Mouse (Mus musculus) hindbrain, embryonic 13.5 days (tissue): ENCODE data around the gene Hoxd4. TPM values are rescaled to one million over a fixed set of nuclear protein-coding genes. Genes with fewer than 3 reads are reported as not detected.

Experiments used
- ATAC-seq: fragments of 200-750 bp; cut with Nextera tagmentation; 2 replicates; pipeline ENCODE4 v1.8.0; 2017; ENCODE audit warnings: moderate TSS enrichment; ENCODE audit not compliant: low FRiP score
- H3K27ac ChIP-seq: fragments of 300-500 bp; sonication (generic); 2 replicates; pipeline ENCODE4 v1.5.1; 2015; ENCODE audit warnings: inconsistent platforms, mild to moderate bottlenecking, moderate library complexity
- H3K27me3 ChIP-seq: fragments of 300-500 bp; sonication (generic); 2 replicates; pipeline ENCODE4 v1.6.1; 2015; ENCODE audit warnings: mild to moderate bottlenecking, inconsistent platforms
- H3K36me3 ChIP-seq: fragments of 300-500 bp; sonication (generic); 2 replicates; pipeline ENCODE4 v1.6.1; 2015; ENCODE audit warnings: mild to moderate bottlenecking, inconsistent platforms
- H3K4me1 ChIP-seq: fragments of 300-500 bp; sonication (generic); replicated peaks from 2 replicates; pipeline ENCODE4 v1.6.1; 2015; ENCODE audit warnings: inconsistent platforms
- H3K4me2 ChIP-seq: fragments of 300-500 bp; sonication (generic); 2 replicates; pipeline ENCODE4 v1.6.1; 2015; ENCODE audit warnings: inconsistent platforms, mild to moderate bottlenecking, moderate library complexity
- H3K4me3 ChIP-seq: fragments of 300-500 bp; sonication (generic); 2 replicates; pipeline ENCODE4 v1.5.1; 2015; ENCODE audit warnings: mild to moderate bottlenecking, inconsistent platforms
- H3K9ac ChIP-seq: fragments of 300-500 bp; sonication (generic); 2 replicates; pipeline ENCODE4 v1.6.1; 2015; ENCODE audit warnings: mild to moderate bottlenecking, inconsistent platforms
- H3K9me3 ChIP-seq: fragments of 300-500 bp; sonication (generic); 2 replicates; pipeline ENCODE4 v1.6.1; 2016; ENCODE audit warnings: inconsistent platforms
- WGBS: fragments of 180-500 bp; shearing (Covaris S2); methylation state at CpG from one replicate; pipeline ENCODE4 v1.1.7; 2015; 5-methylcytosine and 5-hydroxymethylcytosine counted together
- polyA plus RNA-seq: library from polyadenylated mRNA; unstranded; fragments of >200 nt; fragmentation: Nextera tagmentation; extraction: Ambion mirVana; gene quantifications from 2 replicates; pipeline ENCODE4 v1.2.1, GENCODE M21; 2015

The Hoxd4 gene
- polyA plus RNA-seq, 1 experiment from 2014 or later, result 4.2 TPM

GRCm38 (mm10) chr2:74731799-74732512 lies 20.2 kb downstream of the Hoxd4 start:
- peak overlapping the region; percentile 99 for H3K27ac ChIP-seq

DNA sequence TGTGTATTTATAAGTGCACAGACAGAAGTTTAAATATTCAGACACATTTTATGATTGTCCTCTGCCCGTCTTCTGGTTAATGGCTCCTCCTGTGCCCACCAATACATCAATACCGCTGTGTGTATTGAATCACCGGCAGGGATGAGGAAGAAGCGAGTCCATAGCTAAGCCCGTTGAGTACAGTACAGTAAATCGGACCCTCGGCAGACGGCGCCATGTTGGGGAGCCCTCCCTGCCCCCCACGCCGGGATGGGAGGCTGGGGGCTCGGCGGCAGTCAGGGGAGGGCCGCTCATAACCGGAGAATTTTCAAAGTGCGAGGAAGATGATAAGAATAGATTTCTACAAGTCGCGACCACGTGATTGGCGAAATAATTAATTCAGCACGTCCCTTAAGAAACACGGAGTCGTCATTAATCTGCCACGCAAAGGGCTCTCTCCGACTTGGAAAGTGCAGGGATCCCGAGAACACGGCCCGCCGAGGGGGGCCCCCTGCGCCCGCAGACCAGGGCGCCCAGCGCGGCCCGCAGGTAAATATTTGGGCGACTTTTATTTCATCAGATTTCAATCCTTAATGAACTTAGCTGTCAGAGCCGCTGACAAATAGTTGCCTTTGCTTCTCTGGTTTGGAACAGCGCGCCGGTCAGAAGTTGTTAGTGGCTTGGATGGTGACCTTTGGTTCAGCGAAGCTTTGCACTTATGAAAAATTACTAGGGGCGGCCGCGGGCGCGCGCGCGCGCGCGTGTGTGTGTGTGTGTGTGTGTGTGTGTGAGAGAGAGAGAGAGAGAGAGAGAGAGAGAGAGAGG lies 21.0 kb downstream of the Hoxd4 start:
- Histone ChIP-seq H3K36me3 (no peaks in the 10 kb centered on the region), H3K27me3 (peaks cover 77% of the 10 kb centered on the region), H3K4me1 (peaks cover 30% of the 10 kb centered on the region), H3K27ac (peak overlapping the region; percentile 99), H3K9ac (peak overlapping the region; percentile 96), H3K4me3 (peak overlapping the region; percentile 51), H3K4me2 (peak overlapping the region; percentile 83), H3K9me3 (no peaks in the 10 kb centered on the region)
- ATAC-seq, result no peak
- under 1% methylated on average over 52 of the region's 52 CpGs for WGBS

More at GRCm38 (mm10) chr2:74731799-74732512, 20.2 kb downstream of the Hoxd4 start:
- WGBS, result 2% methylated on average over 9 of the region's 9 CpGs
- no peak for ATAC-seq
- Histone ChIP-seq H3K4me1 (peaks cover 37% of the 10 kb centered on the region), H3K4me2 (peak overlapping the region; percentile 83), H3K36me3 (no peaks in the 10 kb centered on the region), H3K27me3 (peaks cover 78% of the 10 kb centered on the region), H3K9ac (peak overlapping the region; percentile 96), H3K4me3 (peak overlapping the region; percentile 51), H3K9me3 (no peaks in the 10 kb centered on the region)

DNA sequence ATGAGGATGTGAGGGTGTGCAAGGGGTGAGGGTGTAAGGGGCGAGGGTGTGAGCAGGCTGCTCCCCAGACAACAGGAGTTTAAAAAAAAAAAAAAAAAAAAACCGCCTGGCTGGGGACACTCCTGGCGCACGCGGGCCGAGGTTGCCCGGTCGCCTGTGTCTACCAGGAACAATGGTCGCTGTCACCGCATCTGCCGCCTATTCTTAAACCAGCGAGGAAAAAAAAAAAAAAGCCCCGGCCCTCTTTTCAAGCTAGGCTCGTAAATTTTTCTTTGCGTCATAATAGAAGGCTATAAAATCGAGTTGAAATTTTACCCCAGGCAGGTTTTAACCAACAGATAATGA lies 21.6 kb downstream of the Hoxd4 start:
- peaks cover 77% of the 10 kb centered on the region for H3K27me3 ChIP-seq
- WGBS, result 0% methylated on average over 16 of the region's 16 CpGs
- peak overlapping the region; percentile 96 for H3K9ac ChIP-seq
- no peaks in the 10 kb centered on the region for H3K36me3 ChIP-seq
- no peaks in the 10 kb centered on the region for H3K9me3 ChIP-seq
- peak overlapping the region; percentile 51 for H3K4me3 ChIP-seq
- peaks cover 27% of the 10 kb centered on the region for H3K4me1 ChIP-seq
- peak overlapping the region; percentile 83 for H3K4me2 ChIP-seq
- ATAC-seq, result no peak
- peak overlapping the region; percentile 99 for H3K27ac ChIP-seq

- Histone ChIP-seq H3K36me3 (no peaks in the 10 kb centered on the region), H3K27me3 (peaks cover 77% of the 10 kb centered on the region), H3K9me3 (no peaks in the 10 kb centered on the region), H3K4me2 (peak overlapping the region; percentile 83), H3K9ac (peak overlapping the region; percentile 96), H3K4me3 (peak overlapping the region; percentile 51), H3K4me1 (peaks cover 24% of the 10 kb centered on the region), H3K27ac (peak overlapping the region; percentile 99)
- ATAC-seq, result no peak
- WGBS, result 0% methylated on average over 6 of the region's 6 CpGs
Measured at GRCm38 (mm10) chr2:74733765-74734164, 22.0 kb downstream of the Hoxd4 start.

DNA sequence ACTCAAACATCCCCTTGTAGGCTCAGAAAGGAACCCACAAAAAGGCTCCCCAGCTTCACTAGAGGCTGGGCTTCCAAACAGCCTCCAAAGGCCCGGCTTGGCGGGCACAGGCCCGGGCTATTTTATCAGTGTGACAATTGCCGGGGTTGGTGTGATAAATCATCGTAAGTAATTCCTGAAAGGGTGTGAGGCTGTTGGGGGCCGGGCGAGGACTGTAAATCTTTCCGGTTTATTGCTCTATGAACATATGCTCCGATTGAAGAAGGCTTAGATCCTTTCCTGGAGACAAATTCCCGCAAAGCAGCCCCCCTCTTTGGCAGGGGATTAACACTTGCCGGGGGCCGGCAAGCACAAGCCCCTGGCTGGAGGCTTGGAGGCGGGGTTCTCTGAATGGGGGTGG lies 22.7 kb downstream of the Hoxd4 start:
- peak overlapping the region; percentile 51 for H3K4me3 ChIP-seq

GRCm38 (mm10) chr2:74734996-74735811 lies 23.5 kb downstream of the Hoxd4 start:
- Histone ChIP-seq H3K4me3 (peak overlapping the region; percentile 51), H3K9me3 (no peaks in the 10 kb centered on the region), H3K4me2 (peak overlapping the region; percentile 83), H3K4me1 (peaks cover 31% of the 10 kb centered on the region), H3K9ac (peak overlapping the region; percentile 96), H3K36me3 (0 out of 2 replicates have a peak, but pooled peaks cover 2% of the 10 kb centered on the region), H3K27ac (peak overlapping the region; percentile 99), H3K27me3 (peaks cover 79% of the 10 kb centered on the region)
- WGBS, result 2% methylated on average over 27 of the region's 27 CpGs
- ATAC-seq, result no peak

More for the DNA sequence above, 22.7 kb downstream of the Hoxd4 start:
- H3K27ac ChIP-seq, result peak overlapping the region; percentile 99
- peaks cover 24% of the 10 kb centered on the region for H3K4me1 ChIP-seq
- H3K27me3 ChIP-seq, result peaks cover 77% of the 10 kb centered on the region
- no peaks in the 10 kb centered on the region for H3K9me3 ChIP-seq
- WGBS, result 1% methylated on average over 13 of the region's 13 CpGs
- H3K36me3 ChIP-seq, result no peaks in the 10 kb centered on the region
- peak overlapping the region; percentile 96 for H3K9ac ChIP-seq
- peak overlapping the region; percentile 83 for H3K4me2 ChIP-seq
- ATAC-seq, result no peak

- Histone ChIP-seq H3K36me3 (0 out of 2 replicates have a peak, but pooled peaks cover 3% of the 10 kb centered on the region), H3K27ac (peak overlapping the region; percentile 99), H3K4me2 (peak overlapping the region; percentile 83), H3K4me3 (peak overlapping the region; percentile 51), H3K4me1 (peaks cover 35% of the 10 kb centered on the region), H3K27me3 (peaks cover 78% of the 10 kb centered on the region), H3K9me3 (no peaks in the 10 kb centered on the region), H3K9ac (peak overlapping the region; percentile 96)
- peak; percentile 22; the same call in 1 of the 2 replicates for ATAC-seq
- WGBS, result under 1% methylated on average over 42 of the region's 42 CpGs
Measured at GRCm38 (mm10) chr2:74735851-74736687, 24.3 kb downstream of the Hoxd4 start.

GRCm38 (mm10) chr2:74736688-74737577 lies 25.2 kb downstream of the Hoxd4 start:
- Histone ChIP-seq H3K4me3 (peak overlapping the region; percentile 51), H3K9me3 (no peaks in the 10 kb centered on the region), H3K9ac (peak overlapping the region; percentile 96), H3K4me1 (peaks cover 39% of the 10 kb centered on the region), H3K4me2 (peak overlapping the region; percentile 83), H3K27ac (peak overlapping the region; percentile 99), H3K27me3 (peaks cover 78% of the 10 kb centered on the region), H3K36me3 (0 out of 2 replicates have a peak, but pooled peaks cover 3% of the 10 kb centered on the region)
- no peak for ATAC-seq
- 2% methylated on average over 15 of the region's 15 CpGs for WGBS

- H3K27me3 ChIP-seq, result peaks cover 77% of the 10 kb centered on the region
- 4% methylated on average over 7 of the region's 7 CpGs for WGBS
- H3K9me3 ChIP-seq, result no peaks in the 10 kb centered on the region
- H3K4me3 ChIP-seq, result peak overlapping the region; percentile 51
- H3K4me2 ChIP-seq, result peak overlapping the region; percentile 83
- peak overlapping the region; percentile 99 for H3K27ac ChIP-seq
- peak overlapping the region; percentile 96 for H3K9ac ChIP-seq
- H3K36me3 ChIP-seq, result 0 out of 2 replicates have a peak, but pooled peaks cover 3% of the 10 kb centered on the region
- no peak for ATAC-seq
- peaks cover 37% of the 10 kb centered on the region for H3K4me1 ChIP-seq
Measured at GRCm38 (mm10) chr2:74737578-74738070, 25.9 kb downstream of the Hoxd4 start.
